Mouse (Mus musculus): ENCODE results near the gene Slc15a1.

DNA sequence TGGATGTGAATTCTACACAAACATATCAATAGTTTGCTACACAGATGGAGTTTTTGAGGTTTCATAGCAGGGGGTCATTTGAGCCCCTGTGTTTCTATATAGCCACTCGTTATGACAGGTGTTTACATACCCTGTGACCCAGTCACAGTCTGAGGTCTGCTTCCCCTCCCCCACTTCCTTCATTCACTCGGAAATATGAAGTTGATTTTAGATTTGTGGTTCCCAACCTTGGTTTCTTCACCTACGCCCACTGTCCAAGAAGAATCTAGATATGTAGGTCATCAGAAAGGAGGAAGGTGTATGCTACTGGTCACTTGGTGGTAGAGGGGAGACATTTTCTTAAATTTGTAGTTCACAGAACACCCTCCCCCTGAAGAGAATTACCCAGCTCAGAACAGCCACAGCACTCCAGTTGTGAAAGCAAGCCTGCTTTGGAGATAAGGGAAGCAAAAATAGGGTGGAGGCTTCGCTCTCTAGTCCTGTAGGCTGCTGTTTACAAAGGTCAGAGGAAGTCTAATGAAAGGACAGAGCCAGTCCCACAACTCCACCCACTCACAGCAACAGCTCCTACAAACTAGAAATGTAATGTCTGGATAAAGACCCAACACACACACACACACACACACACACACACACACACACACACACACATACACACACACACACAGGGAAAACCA lies 82.2 kb downstream of the Slc15a1 start:
- TF ChIP-seq CTCF (IDR thresholded peaks at IDR 0.05) (no peak), POLR2A (IDR thresholded peaks at IDR 0.05; ENCODE audit: insufficient read depth, low read depth, low read length) (peak; percentile 61)

Measured in heart, adult 2 months (tissue).